Mouse (Mus musculus): ENCODE measurements at regions not wholly inside any gene's neighbourhood (a gene's known extent, or its start where the extent isn't known, plus 50 kb on each side); places are given as distances from the start of the nearest gene placed in this dataset.

GRCm38 (mm10) chr2:129958120-129958519, 54.0 kb upstream of the Tgm3 start:
- no peak for TF ChIP-seq CHD2 (IDR thresholded peaks at IDR 0.05; ENCODE audit: low read length)
- no peak for TF ChIP-seq TCF12 (IDR thresholded peaks at IDR 0.05; ENCODE audit: low read depth, low read length)
- TF ChIP-seq JUN (IDR thresholded peaks at IDR 0.05; ENCODE audit: insufficient read depth, low read depth, low read length): no peak
- no peak for TF ChIP-seq SMC3 (IDR thresholded peaks at IDR 0.05; ENCODE audit: low read depth, low read length)
- no peak for TF ChIP-seq HCFC1 (IDR thresholded peaks at IDR 0.05; ENCODE audit: low read depth, low read length)
- no peak for TF ChIP-seq TBP (conservative IDR thresholded peaks at IDR 0.05; ENCODE audit: low read depth, low read length)
- no peak for TF ChIP-seq ZC3H11A (IDR thresholded peaks at IDR 0.05; ENCODE audit: low read depth, low read length)
- TF ChIP-seq ETS1 (conservative IDR thresholded peaks at IDR 0.05; ENCODE audit: low read depth, low read length): no peak
- no peak for TF ChIP-seq CHD1 (IDR thresholded peaks at IDR 0.05; ENCODE audit: low read depth, low read length)
- no peak for TF ChIP-seq USF2 (conservative IDR thresholded peaks at IDR 0.05; ENCODE audit: low read depth, low read length)
- TF ChIP-seq GABPA (IDR thresholded peaks at IDR 0.05; ENCODE audit: insufficient replicate concordance, low read depth, low read length): no peak
- no peak for TF ChIP-seq ZNF384 (IDR thresholded peaks at IDR 0.05; ENCODE audit: low read depth, low read length)
- TF ChIP-seq E2F4 (IDR thresholded peaks at IDR 0.05; ENCODE audit: insufficient replicate concordance, low read depth, low read length): no peak
- no peak for TF ChIP-seq EP300 (IDR thresholded peaks at IDR 0.05; ENCODE audit: low read length)
- Histone ChIP-seq H3K9ac (ENCODE audit: insufficient read depth, low read depth) (no peak overlapping the region), H3K4me3 (replicated peaks in 1 of 3; ENCODE audit: low read depth in 2 of 3, low read length in 2 of 3, poor library complexity in 1 of 3) (no peak overlapping the region), H3K79me2 (replicated peaks; ENCODE audit: control insufficient read depth, extremely low read depth, insufficient read depth, poor library complexity, severe bottlenecking) (no peaks in the 10 kb centered on the region), H3K36me3 (replicated peaks in 1 of 2; ENCODE audit: control insufficient read depth in 1 of 2, insufficient read depth in 1 of 2, low read length in 1 of 2) (no peaks in the 10 kb centered on the region), H3K27ac (ENCODE audit: insufficient read depth, low read depth) (no peak overlapping the region), H3K27me3 (replicated peaks) (peaks cover 21% of the 10 kb centered on the region), H3K4me1 (ENCODE audit: control insufficient read depth in 1 of 2, insufficient read depth in 2 of 2) (no peaks in the 10 kb centered on the region), H3K4me2 (ENCODE audit: insufficient read depth, low read depth, poor library complexity, severe bottlenecking) (no peak overlapping the region), H3K9me3 (replicated peaks; ENCODE audit: low read length) (no peaks in the 10 kb centered on the region)
- dilution Hi-C loops (cut with MboI; ENCODE audit: extremely low pct_ligation_motif_present, extremely low pct_unique_long_range_greater_than_20kb, low sequenced_read_pairs): no loop called here
- in situ Hi-C loops (cut with MboI; ENCODE audit: low pct_ligation_motif_present, low pct_unique_long_range_greater_than_20kb, low sequenced_read_pairs): no loop called here
- no peak for DNase-seq (ENCODE audit: extremely low read depth)

GRCm38 (mm10) chr2:129960364-129960763, 51.8 kb upstream of the Tgm3 start:
- no peak overlapping the region for H3K4me2 ChIP-seq (ENCODE audit: insufficient read depth, low read depth, poor library complexity, severe bottlenecking)
- H3K27me3 ChIP-seq (replicated peaks): peaks cover 23% of the 10 kb centered on the region
- in situ Hi-C loops (cut with MboI; ENCODE audit: low pct_ligation_motif_present, low pct_unique_long_range_greater_than_20kb, low sequenced_read_pairs) (no loop called here), dilution Hi-C loops (cut with MboI; ENCODE audit: extremely low pct_ligation_motif_present, extremely low pct_unique_long_range_greater_than_20kb, low sequenced_read_pairs) (no loop called here)
- H3K4me1 ChIP-seq (ENCODE audit: control insufficient read depth in 1 of 2, insufficient read depth in 2 of 2): no peaks in the 10 kb centered on the region
- DNase-seq (ENCODE audit: extremely low read depth): no peak
- H3K9me3 ChIP-seq (replicated peaks; ENCODE audit: low read length): no peaks in the 10 kb centered on the region
- H3K79me2 ChIP-seq (replicated peaks; ENCODE audit: control insufficient read depth, extremely low read depth, insufficient read depth, poor library complexity, severe bottlenecking): no peaks in the 10 kb centered on the region
- no peak overlapping the region for H3K27ac ChIP-seq (ENCODE audit: insufficient read depth, low read depth)
- no peak overlapping the region for H3K4me3 ChIP-seq (replicated peaks in 1 of 3; ENCODE audit: low read depth in 2 of 3, low read length in 2 of 3, poor library complexity in 1 of 3)
- H3K9ac ChIP-seq (ENCODE audit: insufficient read depth, low read depth): no peak overlapping the region
- H3K36me3 ChIP-seq (replicated peaks in 1 of 2; ENCODE audit: control insufficient read depth in 1 of 2, insufficient read depth in 1 of 2, low read length in 1 of 2): no peaks in the 10 kb centered on the region
- TF ChIP-seq ZKSCAN1 (IDR thresholded peaks at IDR 0.05; ENCODE audit: borderline replicate concordance, low read depth, low read length): no peak
- TF ChIP-seq CHD1 (IDR thresholded peaks at IDR 0.05; ENCODE audit: low read depth, low read length): no peak
- no peak for TF ChIP-seq TBP (conservative IDR thresholded peaks at IDR 0.05; ENCODE audit: low read depth, low read length)
- no peak for TF ChIP-seq POLR2AphosphoS2 (IDR thresholded peaks at IDR 0.05; ENCODE audit: low read depth, low read length)
- no peak for TF ChIP-seq UBTF (IDR thresholded peaks at IDR 0.05; ENCODE audit: low read depth, low read length)
- TF ChIP-seq MAX (IDR thresholded peaks at IDR 0.05; ENCODE audit: low read length): no peak
- TF ChIP-seq CHD2 (IDR thresholded peaks at IDR 0.05; ENCODE audit: low read length): no peak
- TF ChIP-seq USF1 (IDR thresholded peaks at IDR 0.05; ENCODE audit: low read depth, low read length): no peak
- no peak for TF ChIP-seq ETS1 (conservative IDR thresholded peaks at IDR 0.05; ENCODE audit: low read depth, low read length)
- TF ChIP-seq IRF4 (IDR thresholded peaks at IDR 0.05; ENCODE audit: low read depth, low read length): no peak
- no peak for TF ChIP-seq SMC3 (IDR thresholded peaks at IDR 0.05; ENCODE audit: low read depth, low read length)
- TF ChIP-seq MAFK (IDR thresholded peaks at IDR 0.05; ENCODE audit: insufficient replicate concordance, low read length): no peak
- TF ChIP-seq RCOR1 (conservative IDR thresholded peaks at IDR 0.05; ENCODE audit: low read depth, low read length): no peak
- no peak for TF ChIP-seq SIN3A (IDR thresholded peaks at IDR 0.05; ENCODE audit: low read length)
- no peak for TF ChIP-seq GABPA (IDR thresholded peaks at IDR 0.05; ENCODE audit: insufficient replicate concordance, low read depth, low read length)
- TF ChIP-seq POLR2A (IDR thresholded peaks at IDR 0.05; ENCODE audit: low read depth, low read length): no peak
- TF ChIP-seq PAX5 (IDR thresholded peaks at IDR 0.05; ENCODE audit: low read length): no peak
- TF ChIP-seq MYC (IDR thresholded peaks at IDR 0.05; ENCODE audit: low read depth, low read length): no peak
- TF ChIP-seq NELFE (IDR thresholded peaks at IDR 0.05; ENCODE audit: low read depth, low read length): no peak
